Mouse (Mus musculus) liver, postnatal 0 days (tissue): ENCODE results near the gene Ubap2.

Source experiments
- CTCF ChIP-seq: sonication (generic); IDR thresholded peaks from 2 replicates; pipeline ENCODE4 v1.5.1; 2016; ENCODE audit warnings: antibody characterized with exemption, low read depth
- EP300 ChIP-seq: IDR thresholded peaks from 2 replicates; pipeline ENCODE4 v1.6.1; 2016; ENCODE audit warnings: antibody characterized with exemption, low read depth, mild to moderate bottlenecking

- TF ChIP-seq EP300: no peak
- TF ChIP-seq CTCF: 0 out of 2 replicates have a peak, but pooled peaks have one; percentile 17
Measured at GRCm38 (mm10) chr4:41318267-41318666, 43.3 kb upstream of the Ubap2 start.
